Comparison of ENCODE assay signal across 9 mouse cellular contexts in the genomic region with DNA sequence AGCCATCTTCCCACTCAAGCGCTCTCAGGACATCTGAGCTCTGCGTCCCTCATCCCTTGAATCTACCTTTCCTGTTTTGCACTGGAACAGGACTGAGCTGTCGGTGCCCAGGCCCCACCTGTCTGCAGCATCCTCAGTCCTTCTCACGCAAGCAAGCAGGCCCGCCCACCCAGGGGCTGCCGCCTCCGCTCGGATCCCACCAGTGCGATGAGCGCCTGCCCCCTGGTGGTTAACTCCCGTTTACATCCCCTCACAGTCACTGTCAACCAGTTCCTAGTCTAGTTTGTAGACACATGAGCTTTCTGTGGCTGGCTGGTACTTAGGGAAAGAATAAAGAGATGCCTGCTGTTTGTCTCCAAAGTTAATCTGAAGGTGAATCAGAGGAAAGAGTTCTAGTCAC. TPM values are rescaled to one million over a fixed set of nuclear protein-coding genes. Genes with fewer than 3 reads are reported as not detected.
A peak's percentile ranks its signal among the peaks of the same experiment; 100 is the strongest.
DNase-seq lines count a peak whose midpoint lies in the region; ATAC-seq lines count a peak whose summit lies in the region.
"Had no signal": no experiment of that assay in that cellular context is flagged by ENCODE, and none has a peak within 500 bp of the region (broad histone marks: within the 10 kb centered on the region; RNA-seq: fewer than 3 reads in every experiment).

No protein-coding gene starts in this region.

- no peak for ATAC-seq in CD4-positive, CD25-positive, alpha-beta regulatory T cell, adult 4 months
- peak; percentile 57; the same call in 1 of the 2 replicates for ATAC-seq in hindbrain, embryonic 16.5 days
- ATAC-seq in midbrain, embryonic 14.5 days (ENCODE audit: low FRiP score, low TSS enrichment) = peak; percentile 27; the same call in 1 of the 2 replicates

- no peak overlapping the region for H3K4me3 ChIP-seq in hindbrain, embryonic 16.5 days (ENCODE audit: low read length)
- H3K4me3 ChIP-seq in limb, embryonic 10.5 days = no peak overlapping the region
- H3K4me3 ChIP-seq in midbrain, embryonic 14.5 days (replicated peaks; ENCODE audit: low read depth, low read length) = no peak overlapping the region
- H3K4me3 ChIP-seq: neural tube, embryonic 12.5 days had no signal

- WGBS in hindbrain, embryonic 16.5 days = 21% methylated on average over 11 of the region's 11 CpGs
- 29% methylated on average over 11 of the region's 11 CpGs for whole genome bisulfite sequencing in limb, embryonic 10.5 days
- 21% methylated on average over 11 of the region's 11 CpGs for WGBS in midbrain, embryonic 14.5 days

- H3K4me1 ChIP-seq in hindbrain, embryonic 16.5 days (ENCODE audit: control insufficient read depth, insufficient read depth, low read depth, low read length) = peaks cover 14% of the 10 kb centered on the region
- H3K4me1 ChIP-seq in limb, embryonic 10.5 days = peaks cover 13% of the 10 kb centered on the region
- no peaks in the 10 kb centered on the region for H3K4me1 ChIP-seq in midbrain, embryonic 14.5 days (ENCODE audit: control insufficient read depth, insufficient read depth, low read length)

- no peaks in the 10 kb centered on the region for H3K9me3 ChIP-seq in hindbrain, embryonic 16.5 days (ENCODE audit: control insufficient read depth, low read length)
- no peaks in the 10 kb centered on the region for H3K9me3 ChIP-seq in limb, embryonic 10.5 days (replicated peaks)
- H3K9me3 ChIP-seq in midbrain, embryonic 14.5 days (ENCODE audit: control insufficient read depth, low read length) = no peaks in the 10 kb centered on the region
- H3K9me3 ChIP-seq: neural tube, embryonic 12.5 days had no signal

- H3K4me2 ChIP-seq in hindbrain, embryonic 16.5 days (ENCODE audit: low read length) = no peak overlapping the region
- no peak overlapping the region for H3K4me2 ChIP-seq in midbrain, embryonic 14.5 days (ENCODE audit: low read length)
- H3K4me2 ChIP-seq: neural tube, embryonic 12.5 days had no signal

- no peak overlapping the region for H3K9ac ChIP-seq in hindbrain, embryonic 16.5 days (ENCODE audit: low read depth, low read length)
- H3K9ac ChIP-seq in midbrain, embryonic 14.5 days (replicated peaks; ENCODE audit: low read length) = no peak overlapping the region; the same call in 1 of the 2 replicates

- DNase-seq in CD4-positive, CD25-positive, alpha-beta regulatory T cell, adult 2 months (ENCODE audit: low read depth, low spot score) = peak; percentile 65
- peak; percentile 52 for DNase-seq in urinary bladder, postnatal 14 days (ENCODE audit: low spot score)
- DNase-seq in urinary bladder, postnatal 36 days (ENCODE audit: low spot score in 2 of 2) = no peak
- DNase-seq in limb, embryonic 10.5 days (ENCODE audit: low spot score) = peak; percentile 81
- peak; percentile 87 for DNase-seq in midbrain, embryonic 14.5 days
- DNase-seq in thymus, postnatal 0 days (ENCODE audit: low spot score) = peak; percentile 70

- H3K36me3 ChIP-seq in hindbrain, embryonic 16.5 days (ENCODE audit: control insufficient read depth, insufficient read depth, low read length) = peaks cover 3% of the 10 kb centered on the region; the same call in 1 of the 2 replicates
- peaks cover 64% of the 10 kb centered on the region for H3K36me3 ChIP-seq in limb, embryonic 10.5 days
- peaks cover 28% of the 10 kb centered on the region for H3K36me3 ChIP-seq in midbrain, embryonic 14.5 days (ENCODE audit: control insufficient read depth, insufficient read depth, low read length)

- H3K27ac ChIP-seq in hindbrain, embryonic 16.5 days (ENCODE audit: low read depth, low read length) = no peak overlapping the region
- H3K27ac ChIP-seq in limb, embryonic 10.5 days = no peak overlapping the region
- no peak overlapping the region for H3K27ac ChIP-seq in midbrain, embryonic 14.5 days (replicated peaks; ENCODE audit: low read depth, low read length)
- H3K27ac ChIP-seq: neural tube, embryonic 12.5 days had no signal

- H3K27me3 ChIP-seq in hindbrain, embryonic 16.5 days (replicated peaks; ENCODE audit: control insufficient read depth, insufficient read depth, low read length) = no peaks in the 10 kb centered on the region
- no peaks in the 10 kb centered on the region for H3K27me3 ChIP-seq in limb, embryonic 10.5 days (ENCODE audit: low read depth, poor library complexity, severe bottlenecking)
- no peaks in the 10 kb centered on the region for H3K27me3 ChIP-seq in midbrain, embryonic 14.5 days (ENCODE audit: control insufficient read depth, insufficient read depth, low read length)
- H3K27me3 ChIP-seq: neural tube, embryonic 12.5 days had no signal

RNA-seq across cellular contexts. Expression of gene Szrd1, which starts 18.9 kb away (rescaled TPM):
- 10 to 100 TPM; 38.1 to 76.7 TPM for polyA plus RNA-seq in CD4-positive, CD25-positive, alpha-beta regulatory T cell, adult 4 months (2017; shearing (Covaris generic))
- 22.4 and 23.9 TPM in 2 replicates for polyA plus RNA-seq in hindbrain, embryonic 16.5 days (2015; fragmentation: Nextera tagmentation; extraction: Ambion mirVana)
- polyA plus RNA-seq in limb, embryonic 10.5 days (2016; fragmentation: Nextera tagmentation; extraction: Ambion mirVana) = 39.0 and 40.2 TPM in 2 replicates
- polyA plus RNA-seq in midbrain, embryonic 14.5 days (2014; fragmentation: Nextera tagmentation; extraction: Ambion mirVana) = 17.1 and 38.5 TPM in 2 replicates
- polyA plus RNA-seq in thymus, postnatal 0 days (2015; fragmentation: Nextera tagmentation; extraction: Ambion mirVana) = 32.6 and 35.4 TPM in 2 replicates

RNA-seq across cellular contexts. Expression of gene Fbxo42, which starts 27.0 kb away (rescaled TPM):
- polyA plus RNA-seq in CD4-positive, CD25-positive, alpha-beta regulatory T cell, adult 4 months (2017; shearing (Covaris generic)) = 1 to 10 TPM; 5.1 to 6.2 TPM
- polyA plus RNA-seq in hindbrain, embryonic 16.5 days (2015; fragmentation: Nextera tagmentation; extraction: Ambion mirVana) = 20.4 and 24.8 TPM in 2 replicates
- polyA plus RNA-seq in limb, embryonic 10.5 days (2016; fragmentation: Nextera tagmentation; extraction: Ambion mirVana) = 27.1 and 32.2 TPM in 2 replicates
- polyA plus RNA-seq in midbrain, embryonic 14.5 days (2014; fragmentation: Nextera tagmentation; extraction: Ambion mirVana) = 28.6 and 31.9 TPM in 2 replicates
- polyA plus RNA-seq in thymus, postnatal 0 days (2015; fragmentation: Nextera tagmentation; extraction: Ambion mirVana) = 19.7 and 22.2 TPM in 2 replicates

RNA-seq across cellular contexts. Expression of gene Spata21, which starts 32.6 kb away (rescaled TPM):
- 1 to 10 TPM; 1.0 to 1.2 TPM for polyA plus RNA-seq in CD4-positive, CD25-positive, alpha-beta regulatory T cell, adult 4 months (2017; shearing (Covaris generic))
- polyA plus RNA-seq in hindbrain, embryonic 16.5 days (2015; fragmentation: Nextera tagmentation; extraction: Ambion mirVana) = 0.60 and 1.0 TPM in 2 replicates
- 0.18 TPM in 1 of 2 replicates, not detected in the other for polyA plus RNA-seq in limb, embryonic 10.5 days (2016; fragmentation: Nextera tagmentation; extraction: Ambion mirVana)
- polyA plus RNA-seq in midbrain, embryonic 14.5 days (2014; fragmentation: Nextera tagmentation; extraction: Ambion mirVana) = 0.24 TPM in 1 of 2 replicates, not detected in the other
- 0.15 and 0.17 TPM in 2 replicates for polyA plus RNA-seq in thymus, postnatal 0 days (2015; fragmentation: Nextera tagmentation; extraction: Ambion mirVana)

RNA-seq across cellular contexts. Expression of gene Necap2, which starts 42.5 kb away (rescaled TPM):
- polyA plus RNA-seq in CD4-positive, CD25-positive, alpha-beta regulatory T cell, adult 4 months (2017; shearing (Covaris generic)) = 100 to 1,000 TPM in 1 of 2 experiments, 10 to 100 TPM in 1; 83.0 to 153 TPM
- polyA plus RNA-seq in hindbrain, embryonic 16.5 days (2015; fragmentation: Nextera tagmentation; extraction: Ambion mirVana) = 54.0 and 55.5 TPM in 2 replicates
- 67.9 and 82.8 TPM in 2 replicates for polyA plus RNA-seq in limb, embryonic 10.5 days (2016; fragmentation: Nextera tagmentation; extraction: Ambion mirVana)
- 38.4 and 43.3 TPM in 2 replicates for polyA plus RNA-seq in midbrain, embryonic 14.5 days (2014; fragmentation: Nextera tagmentation; extraction: Ambion mirVana)
- 93.7 and 103 TPM in 2 replicates for polyA plus RNA-seq in thymus, postnatal 0 days (2015; fragmentation: Nextera tagmentation; extraction: Ambion mirVana)

Comparison
In these comparisons a context has a peak if more than half of its experiments do, and no peak if none do; other contexts are left out.
1. DNase-seq: peak in CD4-positive, CD25-positive, alpha-beta regulatory T cell, adult 2 months (single experiment), urinary bladder, postnatal 14 days (single experiment), limb, embryonic 10.5 days (single experiment), midbrain, embryonic 14.5 days (single experiment) and thymus, postnatal 0 days (single experiment); none in urinary bladder, postnatal 36 days (0 of 2).